Mouse (Mus musculus) heart, postnatal 0 days (tissue): Measurements from ENCODE around the gene Nup155.

ENCODE experiments used
- CTCF ChIP-seq: IDR thresholded peaks from 2 replicates; pipeline ENCODE4 v1.5.1; 2016; ENCODE audit warnings: antibody characterized with exemption, control low read depth, low read depth
- EP300 ChIP-seq: IDR thresholded peaks from 2 replicates; pipeline ENCODE4 v1.6.1; 2016; ENCODE audit warnings: antibody characterized with exemption, low read depth

DNA sequence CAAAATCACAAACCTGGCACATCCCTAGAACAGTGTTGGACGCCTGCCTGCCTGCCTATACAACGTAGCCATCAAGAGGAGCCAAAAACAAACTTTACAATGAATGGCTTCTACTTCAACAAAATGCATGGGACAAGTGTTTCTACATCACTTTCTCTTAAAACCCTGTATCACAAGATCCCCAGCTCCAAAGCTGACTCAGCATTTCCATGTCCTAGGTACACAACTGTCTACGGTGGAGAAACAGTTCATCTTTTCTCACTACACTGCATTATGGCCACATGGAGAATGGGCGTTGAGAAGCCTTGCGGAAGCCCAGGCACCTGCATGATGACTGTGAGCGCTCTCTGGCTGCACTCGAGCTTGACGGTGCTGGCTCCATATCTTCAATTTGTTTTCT, 26.9 kb upstream of the Nup155 start:
- TF ChIP-seq CTCF (no peak), EP300 (no peak)
